Mouse (Mus musculus) bone marrow macrophage, adult 2 months (primary cell): ENCODE results near the gene Dnm3.

Experiments
- CTCF ChIP-seq: IDR thresholded peaks from 2 replicates; pipeline ENCODE4 v1.5.1; 2012; ENCODE audit warnings: low read depth, mild to moderate bottlenecking, low read length, moderate library complexity
- POLR2A ChIP-seq: IDR thresholded peaks from 2 replicates; pipeline ENCODE4 v1.6.1; 2012; ENCODE audit warnings: mild to moderate bottlenecking, low read depth, low read length, borderline replicate concordance

DNA sequence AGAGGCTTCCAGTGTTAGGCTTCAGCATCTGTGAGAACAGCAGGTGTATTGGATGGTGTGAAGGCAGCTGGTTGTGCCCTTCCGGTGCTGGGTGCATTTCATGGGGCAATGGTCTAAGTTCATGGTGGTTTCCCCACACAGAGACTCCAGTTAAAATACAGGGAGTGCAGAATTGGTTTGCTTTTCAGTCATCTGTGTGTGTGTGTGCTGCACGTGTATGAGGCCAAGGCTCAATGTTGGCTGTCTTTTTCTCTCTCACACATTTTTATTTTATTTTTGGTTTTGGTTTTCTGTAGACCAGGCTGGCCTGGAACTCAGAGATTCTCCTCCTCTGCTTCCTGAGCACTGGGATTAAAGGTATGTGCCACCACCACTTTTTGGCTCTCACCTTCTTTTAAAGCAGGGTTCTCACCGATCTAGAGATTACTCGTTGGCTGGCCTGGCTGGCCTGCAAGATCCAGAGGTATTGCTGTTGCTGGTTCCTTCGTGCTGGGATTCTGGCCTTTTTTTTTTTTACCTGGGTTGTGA, 499.6 kb downstream of the Dnm3 start:
- TF ChIP-seq CTCF (no peak), POLR2A (no peak)
